Mouse (Mus musculus) embryonic facial prominence, embryonic 15.5 days (tissue): Measurements from ENCODE around the gene Gm4707. TPM values are rescaled to one million over a fixed set of nuclear protein-coding genes. Genes with fewer than 3 reads are reported as not detected.
"Not testable (repeated sequence)": the region's sequence is repeated elsewhere in the genome, so short reads cannot be mapped to it uniquely, and the experiment has no call there.

Experiments
- ATAC-seq: fragments of 200-750 bp; cut with Nextera tagmentation; 2 replicates; pipeline ENCODE4 v1.8.0; 2017; ENCODE audit warnings: low read depth, moderate TSS enrichment; ENCODE audit not compliant: insufficient number of reproducible peaks, low FRiP score, low TSS enrichment
- H3K27ac ChIP-seq: fragments of 300-500 bp; sonication (generic); replicated peaks from 2 replicates; pipeline ENCODE4 v1.5.1; 2015; ENCODE audit warnings: mild to moderate bottlenecking, inconsistent platforms
- H3K27me3 ChIP-seq: fragments of 300-500 bp; sonication (generic); 2 replicates; pipeline ENCODE4 v1.6.1; 2015; ENCODE audit warnings: inconsistent platforms
- H3K36me3 ChIP-seq: fragments of 300-500 bp; sonication (generic); 2 replicates; pipeline ENCODE4 v1.6.1; 2015; ENCODE audit warnings: mild to moderate bottlenecking, inconsistent platforms
- H3K4me1 ChIP-seq: fragments of 300-500 bp; sonication (generic); 2 replicates; pipeline ENCODE4 v1.6.1; 2015; ENCODE audit warnings: inconsistent platforms
- H3K4me2 ChIP-seq: fragments of 300-500 bp; sonication (generic); replicated peaks from 2 replicates; pipeline ENCODE4 v1.6.1; 2015; ENCODE audit warnings: mild to moderate bottlenecking, inconsistent platforms
- H3K4me3 ChIP-seq: fragments of 300-500 bp; sonication (generic); replicated peaks from 2 replicates; pipeline ENCODE4 v1.5.1; 2015; ENCODE audit warnings: mild to moderate bottlenecking, inconsistent platforms
- H3K9ac ChIP-seq: fragments of 300-500 bp; sonication (generic); 2 replicates; pipeline ENCODE4 v1.6.1; 2015; ENCODE audit warnings: inconsistent platforms
- H3K9me3 ChIP-seq: fragments of 300-500 bp; sonication (generic); replicated peaks from 2 replicates; pipeline ENCODE4 v1.6.1; 2016; ENCODE audit warnings: inconsistent platforms
- WGBS: fragments of 180-500 bp; shearing (Covaris S2); methylation state at CpG from one replicate; pipeline ENCODE4 v1.1.7; 2015; 5-methylcytosine and 5-hydroxymethylcytosine counted together
- polyA plus RNA-seq: library from polyadenylated mRNA; unstranded; fragments of >200 nt; fragmentation: Nextera tagmentation; extraction: Ambion mirVana; gene quantifications from 2 replicates; pipeline ENCODE4 v1.2.1, GENCODE M21; 2015

Gene Gm4707
- polyA plus RNA-seq, 1 experiment from 2014 or later: 4.0 TPM

DNA sequence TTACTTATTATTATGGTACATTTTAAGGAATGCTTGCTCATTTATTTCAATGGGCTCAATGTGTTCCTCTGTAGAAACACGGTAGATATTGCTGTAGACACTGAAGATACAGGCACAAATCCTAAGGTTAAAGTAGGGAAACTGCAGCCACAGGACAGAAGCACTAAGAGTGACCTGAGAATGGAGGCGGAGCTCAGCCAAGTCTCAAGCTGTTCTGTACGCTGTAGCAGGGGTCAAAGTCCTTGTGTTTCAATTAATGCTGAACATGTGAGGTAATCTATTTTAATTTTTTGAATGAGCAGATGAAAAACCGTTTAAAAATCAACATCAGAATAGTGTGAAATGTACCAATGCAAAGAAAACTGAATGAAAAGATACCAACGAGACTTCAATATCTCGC lies 16.4 kb downstream of the Gm4707 start:
- H3K36me3 ChIP-seq: peaks cover 39% of the 10 kb centered on the region
- no peak for ATAC-seq
- H3K4me1 ChIP-seq: no peaks in the 10 kb centered on the region
- H3K4me3 ChIP-seq: no peak overlapping the region
- 93% methylated on average over 6 of the region's 6 CpGs for WGBS
- H3K9me3 ChIP-seq: no peaks in the 10 kb centered on the region
- H3K4me2 ChIP-seq: no peak overlapping the region
- H3K9ac ChIP-seq: no peak overlapping the region
- no peaks in the 10 kb centered on the region for H3K27me3 ChIP-seq
- H3K27ac ChIP-seq: no peak overlapping the region

DNA sequence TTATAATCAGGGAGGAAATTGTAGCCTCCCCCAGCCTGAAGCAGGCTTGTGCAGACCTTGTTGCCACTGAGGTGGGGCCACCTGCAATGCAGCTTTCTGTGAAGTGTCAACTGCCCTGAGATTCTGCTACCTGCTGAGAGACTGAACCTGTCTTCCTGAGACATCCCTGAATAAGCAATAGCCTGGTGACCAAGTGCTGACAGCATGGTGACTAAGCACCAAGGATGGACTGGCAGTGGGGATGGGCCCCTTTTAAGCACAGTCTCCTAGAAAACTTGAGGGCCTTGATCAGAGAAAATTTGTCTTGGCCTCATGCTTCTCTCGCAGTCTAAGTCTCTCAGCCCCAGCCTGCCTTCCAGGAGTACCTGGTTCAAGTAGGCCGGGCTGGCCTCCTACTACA lies 37.2 kb downstream of the Gm4707 start:
- H3K4me3 ChIP-seq, H3K9me3 ChIP-seq, H3K27me3 ChIP-seq, ATAC-seq, H3K27ac ChIP-seq, H3K4me1 ChIP-seq, H3K9ac ChIP-seq, H3K4me2 ChIP-seq: not testable (repeated sequence)
- WGBS: 95% methylated on average over 2 of the region's 2 CpGs
- H3K36me3 ChIP-seq: peaks cover 45% of the 10 kb centered on the region

DNA sequence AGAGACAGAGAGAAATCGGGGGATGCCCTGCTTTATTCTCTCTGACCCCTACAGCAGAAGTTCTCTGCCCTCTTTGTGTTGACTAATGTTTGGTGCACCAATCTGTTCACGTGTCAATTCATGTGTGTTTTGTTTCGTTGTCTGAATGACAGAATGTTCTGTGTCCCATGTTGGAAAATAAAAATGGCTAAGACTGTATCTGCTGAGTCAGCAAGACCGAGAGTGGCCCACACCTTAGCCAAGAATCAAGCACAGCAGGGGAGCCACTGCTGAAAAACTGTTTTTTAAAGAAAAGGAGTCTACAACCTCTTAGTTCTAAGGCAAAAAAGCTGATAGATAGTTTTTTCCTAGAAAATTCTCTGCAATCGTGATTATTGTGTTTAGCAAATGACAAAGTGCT lies 40.3 kb downstream of the Gm4707 start:
- 88% methylated on average over 5 of the region's 5 CpGs for WGBS
- not testable (repeated sequence) for H3K4me3 ChIP-seq, H3K4me1 ChIP-seq, H3K4me2 ChIP-seq, H3K27ac ChIP-seq, H3K9me3 ChIP-seq, H3K9ac ChIP-seq, ATAC-seq, H3K27me3 ChIP-seq
- H3K36me3 ChIP-seq: peaks cover 49% of the 10 kb centered on the region

DNA sequence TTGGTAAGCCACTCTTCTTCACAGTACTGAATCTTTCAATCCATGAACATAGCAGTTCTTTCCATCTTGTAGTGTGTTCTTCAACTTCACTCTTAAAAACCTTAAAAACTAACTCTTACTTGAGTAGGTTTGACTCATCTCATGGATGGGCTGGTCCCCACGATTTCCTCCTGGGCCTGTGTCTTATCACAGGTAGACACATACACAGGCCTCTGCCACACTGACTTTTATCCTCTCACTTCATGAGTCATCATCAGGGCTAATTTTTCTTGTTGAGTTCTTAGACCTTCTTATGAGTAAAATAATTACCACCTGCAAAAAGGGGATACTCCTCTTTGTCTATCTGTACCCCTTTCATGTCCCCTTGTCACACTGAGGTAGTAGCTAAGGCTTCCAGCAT lies 42.7 kb downstream of the Gm4707 start:
- Histone ChIP-seq H3K4me1 (no peaks in the 10 kb centered on the region), H3K9ac (no peak overlapping the region), H3K4me3 (no peak overlapping the region), H3K27me3 (no peaks in the 10 kb centered on the region), H3K36me3 (peaks cover 34% of the 10 kb centered on the region), H3K4me2 (no peak overlapping the region), H3K9me3 (peaks cover 4% of the 10 kb centered on the region; the same call in 1 of the 2 replicates), H3K27ac (no peak overlapping the region)
- WGBS: 80% methylated on average over 1 of the region's 1 CpGs
- ATAC-seq: no peak

Other genes with a start within 250 kb of the Gm4707 start
- 26.3 and 31.7 TPM in 2 replicates for gene Emilin2, start 147.9 kb downstream of the Gm4707 start, polyA plus RNA-seq
- 58.8 and 62.7 TPM in 2 replicates for gene Smchd1, start 15.4 kb upstream of the Gm4707 start, polyA plus RNA-seq
- gene Ndc80, start 66.9 kb upstream of the Gm4707 start, polyA plus RNA-seq: 32.2 and 36.9 TPM in 2 replicates
- gene Spdya, start 92.1 kb upstream of the Gm4707 start, polyA plus RNA-seq: 0.73 and 0.83 TPM in 2 replicates
- 65.0 and 70.6 TPM in 2 replicates for gene Wdr43, start 156.0 kb upstream of the Gm4707 start, polyA plus RNA-seq
- gene Togaram2, start 213.3 kb upstream of the Gm4707 start, polyA plus RNA-seq: 3.1 and 5.3 TPM in 2 replicates